Mouse (Mus musculus) G1E (cell line): ENCODE measurements around the gene Gm6502. TPM values are rescaled to one million over a fixed set of nuclear protein-coding genes. Genes with fewer than 3 reads are reported as not detected.
"Not testable (repeated sequence)": the region's sequence is repeated elsewhere in the genome, so short reads cannot be mapped to it uniquely, and the experiment has no call there.

Experiments used
- ATAC-seq: 2 replicates; pipeline ENCODE4 v1.8.0; 2016; ENCODE audit warnings: mild to moderate bottlenecking; ENCODE audit not compliant: insufficient number of reproducible peaks, poor library complexity, low FRiP score, severe bottlenecking; ENCODE audit errors: extremely low read depth
- DNase-seq: peaks from one replicate; pipeline ENCODE4 v3.0.0; 2012; ENCODE audit warnings: low spot score
- H3K27me3 ChIP-seq: 2 replicates; pipeline ENCODE4 v1.6.1; 2012; ENCODE audit warnings: mild to moderate bottlenecking, low read length, inconsistent platforms; ENCODE audit not compliant: insufficient read depth
- H3K36me3 ChIP-seq: replicated peaks from 2 replicates; pipeline ENCODE3; 2012; ENCODE audit warnings: mild to moderate bottlenecking, inconsistent platforms
- H3K4me1 ChIP-seq: 2 replicates; pipeline ENCODE4 v1.6.1; 2012; ENCODE audit warnings: low read depth, low read length, inconsistent platforms, mixed read lengths; ENCODE audit not compliant: insufficient read depth
- H3K4me3 ChIP-seq: 2 replicates; pipeline ENCODE4 v1.5.1; 2012; ENCODE audit warnings: low read depth, mild to moderate bottlenecking, inconsistent platforms, low read length, moderate library complexity, mixed read lengths
- H3K9me3 ChIP-seq: replicated peaks from 2 replicates; pipeline ENCODE4 v1.6.1; 2012; ENCODE audit warnings: inconsistent platforms
- polyA plus RNA-seq: library from polyadenylated mRNA; stranded (reverse); fragments of >175 nt; gene quantifications from 2 replicates; pipeline ENCODE4 v1.2.3, GENCODE M21; 2012
- total RNA-seq, 2 experiments: library from RNA; stranded (forward) in 1 of 2; stranded (reverse) in 1 of 2; fragments of 200-1000 nt in 1 of 2; fragments of >200 nt in 1 of 2; fragmentation: Nextera tagmentation in 1 of 2; gene quantifications; 2 replicates each; pipeline ENCODE4 v1.2.3; 2014 to 2017

Gene Gm6502
- not detected in 2 replicates for total RNA-seq (2014; fragmentation: Nextera tagmentation)
- total RNA-seq (2017) = 0.38 TPM in 1 of 2 replicates, not detected in the other
- polyA plus RNA-seq = not detected in 2 replicates

DNA sequence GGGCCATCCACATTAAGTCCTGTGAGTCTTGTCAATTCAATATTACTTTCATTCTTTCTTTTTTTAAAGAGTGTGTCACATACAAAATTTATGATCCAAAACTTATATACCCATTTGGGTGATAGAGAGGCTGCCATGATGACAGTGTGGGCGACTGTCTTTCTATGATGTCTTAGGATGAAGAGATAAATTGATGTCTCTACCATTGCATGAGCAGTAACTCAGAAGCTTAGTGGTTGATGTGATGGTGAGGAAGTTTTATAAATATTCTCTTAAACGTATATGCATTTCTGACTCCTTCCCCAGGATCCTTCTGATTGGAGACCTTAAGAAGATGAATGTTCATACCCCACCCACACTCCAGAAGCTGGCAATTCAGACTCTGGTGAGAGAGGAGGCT is at the start of gene Gm6502:
Gene Gm6502 (plus strand): TSS at position 301 of the 400 bp plus-strand sequence.
- H3K9me3 ChIP-seq, H3K4me1 ChIP-seq, H3K27me3 ChIP-seq, DNase-seq, H3K4me3 ChIP-seq, H3K36me3 ChIP-seq, ATAC-seq: not testable (repeated sequence)

DNA sequence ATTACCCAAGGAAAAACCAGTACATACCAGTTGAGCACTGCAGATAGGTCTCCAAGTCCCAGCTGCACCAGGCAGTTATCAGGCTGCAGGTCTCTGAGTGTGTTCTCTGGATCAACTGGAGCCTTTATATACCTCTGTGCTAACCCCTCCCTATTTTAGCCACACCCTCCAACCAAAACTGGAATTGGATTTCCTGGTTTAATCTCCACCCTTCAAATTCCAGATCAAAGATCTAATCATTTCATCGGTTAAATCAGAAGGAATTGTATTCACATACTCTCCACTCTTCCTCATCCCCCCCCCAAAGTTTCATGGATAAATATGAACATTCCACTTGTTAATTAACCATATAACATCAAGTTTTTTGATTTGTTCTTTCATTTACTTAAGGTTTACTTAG is 7.5 kb upstream of the Gm6502 start, which contains the start of gene A430089I19Rik:
Gene A430089I19Rik (minus strand): TSS at position 101 of the 400 bp plus-strand sequence.
- H3K4me3 ChIP-seq, H3K9me3 ChIP-seq, DNase-seq, H3K4me1 ChIP-seq, ATAC-seq, H3K36me3 ChIP-seq, H3K27me3 ChIP-seq: not testable (repeated sequence)

DNA sequence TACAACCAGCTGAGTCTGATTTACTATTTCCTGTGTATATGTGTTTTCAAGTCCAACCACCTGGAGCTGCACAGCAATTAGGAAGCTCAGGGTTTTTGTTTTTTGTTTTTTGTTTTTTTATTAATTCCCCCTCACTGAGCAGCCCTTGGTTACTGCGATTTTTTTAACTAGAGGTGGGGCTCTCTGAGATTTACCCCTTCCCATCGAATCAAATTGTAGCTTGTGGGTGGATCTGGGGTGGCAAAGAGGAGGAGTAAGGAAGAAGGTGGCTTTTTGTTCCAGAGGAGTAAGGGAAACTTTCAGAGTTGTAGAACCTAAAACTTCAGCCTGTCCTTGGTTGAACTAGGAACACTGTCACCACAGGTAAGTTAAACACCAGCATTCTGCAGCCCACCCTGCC is 25.2 kb downstream of the Gm6502 start, which contains the start of gene AA792892:
Gene AA792892 (plus strand): TSS at position 301 of the 400 bp plus-strand sequence.
- H3K4me3 ChIP-seq, H3K9me3 ChIP-seq, H3K4me1 ChIP-seq, DNase-seq, H3K36me3 ChIP-seq, H3K27me3 ChIP-seq, ATAC-seq: not testable (repeated sequence)

Other genes with a start within 250 kb of the Gm6502 start
- gene BC061212, start 243.9 kb upstream of the Gm6502 start, total RNA-seq (2014; fragmentation: Nextera tagmentation) = not detected in 2 replicates
- 0.05 TPM in 1 of 2 replicates, not detected in the other for gene BC061212, start 243.9 kb upstream of the Gm6502 start, total RNA-seq (2017)
- not detected in 2 replicates for gene BC061212, start 243.9 kb upstream of the Gm6502 start, polyA plus RNA-seq
- gene Gm6351, start 238.1 kb upstream of the Gm6502 start, total RNA-seq (2014; fragmentation: Nextera tagmentation) = not detected in 2 replicates
- 0.11 TPM in 1 of 2 replicates, not detected in the other for gene Gm6351, start 238.1 kb upstream of the Gm6502 start, total RNA-seq (2017)
- not detected in 2 replicates for gene Gm6351, start 238.1 kb upstream of the Gm6502 start, polyA plus RNA-seq
- not detected in 2 replicates for gene Gm3106, start 96.4 kb upstream of the Gm6502 start, total RNA-seq (2014; fragmentation: Nextera tagmentation)
- gene Gm3106, start 96.4 kb upstream of the Gm6502 start, total RNA-seq (2017) = not detected in 2 replicates
- not detected in 2 replicates for gene Gm3106, start 96.4 kb upstream of the Gm6502 start, polyA plus RNA-seq
- gene A430089I19Rik, start 7.6 kb upstream of the Gm6502 start, total RNA-seq (2014; fragmentation: Nextera tagmentation) = not detected in 2 replicates
- gene A430089I19Rik, start 7.6 kb upstream of the Gm6502 start, total RNA-seq (2017) = not detected in 2 replicates
- not detected in 2 replicates for gene A430089I19Rik, start 7.6 kb upstream of the Gm6502 start, polyA plus RNA-seq
- gene AA792892, start 25.3 kb downstream of the Gm6502 start, total RNA-seq (2014; fragmentation: Nextera tagmentation) = not detected in 2 replicates
- gene AA792892, start 25.3 kb downstream of the Gm6502 start, total RNA-seq (2017) = 0.22 TPM in 1 of 2 replicates, not detected in the other
- not detected in 2 replicates for gene AA792892, start 25.3 kb downstream of the Gm6502 start, polyA plus RNA-seq
- gene Gm7682, start 131.3 kb downstream of the Gm6502 start, total RNA-seq (2014; fragmentation: Nextera tagmentation) = not detected in 2 replicates
- gene Gm7682, start 131.3 kb downstream of the Gm6502 start, total RNA-seq (2017) = not detected in 2 replicates
- not detected in 2 replicates for gene Gm7682, start 131.3 kb downstream of the Gm6502 start, polyA plus RNA-seq
- not detected in 2 replicates for gene Gm3139, start 211.9 kb downstream of the Gm6502 start, total RNA-seq (2014; fragmentation: Nextera tagmentation)
- not detected in 2 replicates for gene Gm3139, start 211.9 kb downstream of the Gm6502 start, total RNA-seq (2017)
- gene Gm3139, start 211.9 kb downstream of the Gm6502 start, polyA plus RNA-seq = not detected in 2 replicates